Mouse (Mus musculus): Measurements from ENCODE around the gene Aicda. TPM values are rescaled to one million over a fixed set of nuclear protein-coding genes. Genes with fewer than 3 reads are reported as not detected.
"Not testable (repeated sequence)": the region's sequence is repeated elsewhere in the genome, so short reads cannot be mapped to it uniquely, and the experiment has no call there.

The Aicda gene
- polyA plus RNA-seq, 1 experiment from 2014 or later = not detected

- no peak for DNase-seq (ENCODE audit: low spot score)
- 0 out of 2 replicates have a peak, but pooled peaks cover 6% of the 10 kb centered on the region for H3K4me1 ChIP-seq
These were observed 22.0 kb upstream of the Aicda start for GRCm38 (mm10) chr6:122531466-122532174.

GRCm38 (mm10) chr6:122532883-122533302, 20.7 kb upstream of the Aicda start:
- Histone ChIP-seq H3K27ac (peak overlapping the region; percentile 47; the same call in 1 of the 2 replicates), H3K36me3 (no peaks in the 10 kb centered on the region), H3K4me3 (peak overlapping the region; percentile 43), H3K4me1 (0 out of 2 replicates have a peak, but pooled peaks cover 6% of the 10 kb centered on the region), H3K27me3 (ENCODE audit: insufficient read depth, poor library complexity, severe bottlenecking) (no peaks in the 10 kb centered on the region; the same call in 1 of the 2 replicates), H3K9me3 (no peaks in the 10 kb centered on the region)
- no peak for DNase-seq (ENCODE audit: low spot score)
- 18% methylated on average over 4 of the region's 4 CpGs for WGBS

More at GRCm38 (mm10) chr6:122531466-122532174, 22.0 kb upstream of the Aicda start:
- H3K27me3 ChIP-seq (ENCODE audit: insufficient read depth, poor library complexity, severe bottlenecking) = no peaks in the 10 kb centered on the region; the same call in 1 of the 2 replicates
- 69% methylated on average over 8 of the region's 8 CpGs for WGBS
- H3K36me3 ChIP-seq = no peaks in the 10 kb centered on the region
- H3K4me3 ChIP-seq = no peak overlapping the region
- no peaks in the 10 kb centered on the region for H3K9me3 ChIP-seq
- H3K27ac ChIP-seq = no peak overlapping the region

- Histone ChIP-seq H3K36me3 (no peaks in the 10 kb centered on the region), H3K9me3 (no peaks in the 10 kb centered on the region), H3K27me3 (ENCODE audit: insufficient read depth, poor library complexity, severe bottlenecking) (no peaks in the 10 kb centered on the region), H3K4me3 (no peak overlapping the region), H3K27ac (no peak overlapping the region), H3K4me1 (0 out of 2 replicates have a peak, but pooled peaks cover 6% of the 10 kb centered on the region)
- no peak for DNase-seq (ENCODE audit: low spot score)
- WGBS = 71% methylated on average over 3 of the region's 3 CpGs
These were observed 19.6 kb upstream of the Aicda start for GRCm38 (mm10) chr6:122534032-122534431.

DNA sequence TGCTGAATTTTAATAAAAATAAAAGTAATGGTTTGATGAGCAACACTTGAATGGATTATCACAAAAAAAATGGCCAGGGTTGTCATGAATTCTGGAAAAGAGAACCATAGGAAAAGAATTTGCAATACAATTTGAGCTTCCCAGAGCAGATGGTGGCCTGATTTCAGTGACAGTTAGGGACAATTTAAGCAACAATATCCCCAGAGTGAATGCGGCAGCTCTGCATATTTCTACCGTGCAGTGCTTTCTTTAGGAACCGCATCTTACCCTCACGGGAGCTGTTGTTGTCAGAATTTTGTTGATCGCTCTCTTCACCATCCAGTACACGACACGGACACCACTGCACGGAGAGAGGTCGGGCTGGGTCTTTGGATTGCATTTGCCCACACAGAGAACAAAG, 14.0 kb upstream of the Aicda start:
- Histone ChIP-seq H3K4me3 (no peak overlapping the region), H3K9me3 (no peaks in the 10 kb centered on the region), H3K27ac (no peak overlapping the region), H3K4me1 (no peaks in the 10 kb centered on the region), H3K27me3 (ENCODE audit: insufficient read depth, poor library complexity, severe bottlenecking) (no peaks in the 10 kb centered on the region), H3K36me3 (no peaks in the 10 kb centered on the region)
- WGBS = 88% methylated on average over 9 of the region's 9 CpGs
- DNase-seq (ENCODE audit: low spot score) = no peak

GRCm38 (mm10) chr6:122542459-122542858, 11.1 kb upstream of the Aicda start:
- H3K27me3 ChIP-seq (ENCODE audit: insufficient read depth, poor library complexity, severe bottlenecking); H3K9me3 ChIP-seq; H3K36me3 ChIP-seq; H3K4me1 ChIP-seq; H3K27ac ChIP-seq; H3K4me3 ChIP-seq; DNase-seq (ENCODE audit: low spot score): not testable (repeated sequence)
- WGBS = 70% methylated on average over 5 of the region's 5 CpGs

DNA sequence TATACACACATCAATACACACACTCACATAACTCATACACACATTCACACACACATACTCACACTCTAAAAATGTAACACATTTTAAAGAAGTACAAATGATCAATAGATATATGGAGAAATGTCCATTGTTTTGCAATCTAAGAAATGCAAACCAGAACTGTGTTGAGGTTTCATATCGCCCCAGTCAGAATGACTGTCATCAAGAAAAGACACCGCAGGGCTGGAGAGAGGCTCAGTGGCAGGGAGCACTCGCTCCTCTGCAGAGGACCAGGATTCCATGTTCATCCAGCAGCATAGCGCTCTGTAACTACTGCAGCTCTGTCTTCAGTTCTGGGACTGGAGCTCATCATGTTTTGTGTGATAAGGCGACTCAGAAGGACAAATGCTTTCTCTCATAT, 10.0 kb upstream of the Aicda start:
- WGBS = 79% methylated on average over 5 of the region's 5 CpGs
- no peaks in the 10 kb centered on the region for H3K9me3 ChIP-seq
- H3K36me3 ChIP-seq = no peaks in the 10 kb centered on the region

DNA sequence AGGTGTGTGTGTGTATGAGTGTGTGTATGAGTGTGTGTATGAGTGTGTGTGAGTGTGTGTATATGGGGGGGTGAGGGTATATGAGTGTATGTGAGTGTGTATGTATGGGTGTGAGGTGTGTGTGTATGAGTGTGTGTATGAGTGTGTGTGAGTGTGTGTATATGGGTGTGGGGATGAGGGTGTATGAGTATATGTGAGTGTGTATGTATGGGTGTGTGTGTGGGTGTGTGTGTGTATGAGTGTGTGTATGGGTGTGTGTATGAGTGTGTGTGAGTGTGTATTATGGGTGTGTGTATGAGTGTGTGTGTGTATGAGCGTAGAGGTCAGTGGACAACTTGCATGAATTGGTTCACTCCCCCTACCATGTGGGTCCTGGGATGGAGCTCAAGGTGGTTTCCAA, 8.9 kb upstream of the Aicda start:
- no peak for DNase-seq (ENCODE audit: low spot score)
- no peaks in the 10 kb centered on the region for H3K27me3 ChIP-seq (ENCODE audit: insufficient read depth, poor library complexity, severe bottlenecking)
- no peak overlapping the region for H3K27ac ChIP-seq
- H3K9me3 ChIP-seq = no peaks in the 10 kb centered on the region
- no peak overlapping the region for H3K4me3 ChIP-seq
- H3K4me1 ChIP-seq = no peaks in the 10 kb centered on the region
- no peaks in the 10 kb centered on the region for H3K36me3 ChIP-seq
- WGBS = 89% methylated on average over 1 of the region's 1 CpGs

More for the DNA sequence above, 10.0 kb upstream of the Aicda start:
- no peaks in the 10 kb centered on the region for H3K27me3 ChIP-seq (ENCODE audit: insufficient read depth, poor library complexity, severe bottlenecking)
- H3K4me1 ChIP-seq = no peaks in the 10 kb centered on the region
- no peak overlapping the region for H3K27ac ChIP-seq
- no peak for DNase-seq (ENCODE audit: low spot score)
- H3K4me3 ChIP-seq = no peak overlapping the region

- Histone ChIP-seq H3K27me3 (ENCODE audit: insufficient read depth, poor library complexity, severe bottlenecking) (no peaks in the 10 kb centered on the region), H3K4me3 (no peak overlapping the region), H3K36me3 (no peaks in the 10 kb centered on the region), H3K27ac (no peak overlapping the region), H3K4me1 (no peaks in the 10 kb centered on the region), H3K9me3 (no peaks in the 10 kb centered on the region)
- 68% methylated on average over 9 of the region's 9 CpGs for WGBS
- no peak for DNase-seq (ENCODE audit: low spot score)
These were observed 8.2 kb upstream of the Aicda start for GRCm38 (mm10) chr6:122545289-122545882.

- WGBS = 78% methylated on average over 10 of the region's 10 CpGs
- H3K36me3 ChIP-seq = no peaks in the 10 kb centered on the region
These were observed 7.7 kb upstream of the Aicda start for GRCm38 (mm10) chr6:122545948-122546347.

DNA sequence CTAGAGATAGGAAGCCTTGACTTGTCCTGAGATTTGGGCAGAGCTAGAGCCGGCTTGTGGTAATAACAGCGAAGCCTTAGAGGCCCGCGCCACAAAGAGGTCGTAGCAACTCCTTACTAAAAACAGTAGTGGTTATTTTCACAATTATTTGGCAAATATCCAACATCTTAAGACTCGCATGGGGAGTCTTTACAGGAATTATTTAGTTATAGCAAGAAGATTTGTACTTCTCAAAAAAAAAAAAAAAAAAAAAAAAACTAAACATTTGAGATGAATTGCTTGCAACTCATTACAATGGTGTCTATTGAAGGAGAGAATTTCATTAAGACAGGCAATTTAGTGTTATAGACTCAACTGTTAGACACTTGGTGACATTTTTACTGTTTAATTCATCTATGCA, 501 bp downstream of the Aicda start:
- Histone ChIP-seq H3K4me3 (no peak overlapping the region), H3K9me3 (no peaks in the 10 kb centered on the region), H3K27me3 (ENCODE audit: insufficient read depth, poor library complexity, severe bottlenecking) (no peaks in the 10 kb centered on the region), H3K4me1 (peaks cover 9% of the 10 kb centered on the region), H3K27ac (no peak overlapping the region), H3K36me3 (no peaks in the 10 kb centered on the region)
- WGBS = 80% methylated on average over 6 of the region's 6 CpGs
- no peak for DNase-seq (ENCODE audit: low spot score)

More at GRCm38 (mm10) chr6:122545948-122546347, 7.7 kb upstream of the Aicda start:
- DNase-seq (ENCODE audit: low spot score) = no peak
- no peak overlapping the region for H3K27ac ChIP-seq
- no peak overlapping the region for H3K4me3 ChIP-seq
- no peaks in the 10 kb centered on the region for H3K27me3 ChIP-seq (ENCODE audit: insufficient read depth, poor library complexity, severe bottlenecking)
- H3K4me1 ChIP-seq = no peaks in the 10 kb centered on the region
- no peaks in the 10 kb centered on the region for H3K9me3 ChIP-seq

GRCm38 (mm10) chr6:122555266-122555665, 1.7 kb downstream of the Aicda start:
- Histone ChIP-seq H3K9me3 (no peaks in the 10 kb centered on the region), H3K4me1 (peaks cover 9% of the 10 kb centered on the region), H3K27ac (no peak overlapping the region), H3K36me3 (no peaks in the 10 kb centered on the region), H3K4me3 (no peak overlapping the region), H3K27me3 (ENCODE audit: insufficient read depth, poor library complexity, severe bottlenecking) (no peaks in the 10 kb centered on the region)
- DNase-seq (ENCODE audit: low spot score) = no peak
- 20% methylated on average over 7 of the region's 7 CpGs for WGBS

DNA sequence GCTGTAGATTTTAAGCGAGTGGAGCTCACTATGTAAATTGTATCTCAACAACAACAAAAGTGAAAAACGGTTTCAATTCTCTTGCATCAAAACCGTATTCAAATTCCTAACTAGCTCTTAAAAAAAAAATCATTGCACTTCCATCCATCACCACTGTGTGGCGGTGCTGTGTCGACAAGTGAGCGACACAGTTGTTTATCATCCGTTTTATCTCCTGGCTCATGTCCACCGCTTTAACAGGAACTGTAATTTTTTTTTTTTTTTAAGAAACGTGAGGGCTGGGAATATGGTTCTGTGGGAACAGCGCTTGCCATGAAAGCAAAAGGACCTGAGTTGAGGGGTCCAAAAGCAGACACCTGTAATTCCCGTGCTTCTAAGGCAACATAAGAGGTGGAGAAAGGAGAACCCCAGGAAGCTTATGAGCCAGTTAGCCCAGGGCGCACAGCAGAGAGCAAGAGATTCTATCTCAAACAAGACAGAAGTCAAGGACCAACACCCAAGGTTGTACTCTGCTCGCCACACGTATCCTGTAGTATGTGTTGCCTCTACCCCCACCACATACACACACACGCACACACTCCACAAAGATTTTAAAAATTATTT, 3.5 kb downstream of the Aicda start:
- peaks cover 13% of the 10 kb centered on the region; the same call in 1 of the 2 replicates for H3K27me3 ChIP-seq (ENCODE audit: insufficient read depth, poor library complexity, severe bottlenecking)
- H3K4me3 ChIP-seq = no peak overlapping the region
- H3K4me1 ChIP-seq = peaks cover 9% of the 10 kb centered on the region
- WGBS = 25% methylated on average over 15 of the region's 15 CpGs
- no peak for DNase-seq (ENCODE audit: low spot score)
- no peaks in the 10 kb centered on the region for H3K36me3 ChIP-seq
- H3K27ac ChIP-seq = no peak overlapping the region
- no peaks in the 10 kb centered on the region for H3K9me3 ChIP-seq

DNA sequence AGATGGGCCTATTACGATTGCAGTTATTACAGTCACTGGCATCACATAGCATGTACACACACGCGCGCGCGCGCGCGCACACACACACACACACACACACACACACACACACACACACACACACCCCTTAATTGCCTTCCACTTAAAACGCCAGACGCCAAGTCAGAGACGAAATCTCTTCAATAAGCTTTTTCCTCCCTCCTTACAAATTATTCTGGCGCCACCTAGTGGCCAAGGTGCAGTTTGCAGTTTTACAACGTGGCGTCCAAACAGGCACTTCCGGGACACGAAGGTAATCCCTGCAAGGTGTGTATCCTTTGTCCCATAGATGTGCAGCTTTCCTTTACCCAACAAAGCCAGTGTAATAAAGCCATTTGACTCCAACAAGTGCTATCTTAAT, 6.8 kb downstream of the Aicda start:
- no peaks in the 10 kb centered on the region for H3K9me3 ChIP-seq
- DNase-seq (ENCODE audit: low spot score) = peak; percentile 87
- peaks cover 4% of the 10 kb centered on the region for H3K4me1 ChIP-seq
- H3K27me3 ChIP-seq (ENCODE audit: insufficient read depth, poor library complexity, severe bottlenecking) = peaks cover 24% of the 10 kb centered on the region; the same call in 1 of the 2 replicates
- H3K4me3 ChIP-seq = peak overlapping the region; percentile 24; the same call in 1 of the 2 replicates
- H3K27ac ChIP-seq = no peak overlapping the region
- no peaks in the 10 kb centered on the region for H3K36me3 ChIP-seq
- 21% methylated on average over 17 of the region's 17 CpGs for WGBS

Measured in heart, embryonic 10.5 days (tissue).